Mouse (Mus musculus) layer of hippocampus, postnatal 10 days (tissue): ENCODE results near the gene Cdca5. TPM values are rescaled to one million over a fixed set of nuclear protein-coding genes. Genes with fewer than 3 reads are reported as not detected.
"Not testable (repeated sequence)": the region's sequence is repeated elsewhere in the genome, so short reads cannot be mapped to it uniquely, and the experiment has no call there.

Experiments used
- DNase-seq, 2 experiments: peaks; one replicate each; pipeline ENCODE4 v3.0.0; 2021; ENCODE audit warnings: low spot score in 2 of 2
- long read RNA-seq: library from polyadenylated mRNA; stranded (forward); transcript quantifications from one replicate; pipeline ENCODE4 v2.0.0, GENCODE M21; 2023
- total RNA-seq, 2 experiments: library from RNA; stranded (reverse); gene quantifications; 2 replicates each; pipeline ENCODE4 v1.2.3; 2021

Cdca5 gene
- 1 to 10 TPM; 1.1 to 1.3 TPM for total RNA-seq
- long read RNA-seq, partial matches to known transcripts: 0 of 3 reads
- long read RNA-seq, other reads (novel, unspliced or antisense): 1 of 3 reads

- peak; percentile 94 to 95 for DNase-seq
Measured at GRCm38 (mm10) chr19:6084478-6085248, at the start of gene Cdca5, which contains the start of gene Zfpl1. Gene Cdca5 (plus strand): TSS chr19:6084983. Gene Zfpl1 (minus strand): TSS chr19:6084956.

- DNase-seq: no peak
Measured at GRCm38 (mm10) chr19:6035966-6036585, 48.7 kb upstream of the Cdca5 start.

GRCm38 (mm10) chr19:6037695-6038094, 47.1 kb upstream of the Cdca5 start:
- no peak for DNase-seq

GRCm38 (mm10) chr19:6038326-6038725, 46.5 kb upstream of the Cdca5 start:
- DNase-seq: no peak

- no peak for DNase-seq
Measured at GRCm38 (mm10) chr19:6040002-6040401, 44.8 kb upstream of the Cdca5 start.

GRCm38 (mm10) chr19:6042293-6042692, 42.5 kb upstream of the Cdca5 start:
- no peak for DNase-seq

- not testable (repeated sequence) for DNase-seq
Measured at GRCm38 (mm10) chr19:6044102-6044501, 40.7 kb upstream of the Cdca5 start.

- no peak for DNase-seq
Measured at GRCm38 (mm10) chr19:6045366-6046293, 39.2 kb upstream of the Cdca5 start.

- peak; percentile 85 to 91 for DNase-seq
Measured at GRCm38 (mm10) chr19:6046294-6047153, 38.3 kb upstream of the Cdca5 start, which contains the start of gene Syvn1. Gene Syvn1 (plus strand): TSS chr19:6046576.

GRCm38 (mm10) chr19:6047154-6047898, 37.5 kb upstream of the Cdca5 start:
- no peak for DNase-seq

- no peak for DNase-seq
Measured at GRCm38 (mm10) chr19:6047899-6048166, 37.0 kb upstream of the Cdca5 start.

- no peak for DNase-seq
Measured at GRCm38 (mm10) chr19:6048681-6049410, 35.9 kb upstream of the Cdca5 start.

- no peak for DNase-seq
Measured at GRCm38 (mm10) chr19:6052516-6052915, 32.3 kb upstream of the Cdca5 start.

- DNase-seq: no peak
Measured at GRCm38 (mm10) chr19:6054296-6054695, 30.5 kb upstream of the Cdca5 start.

GRCm38 (mm10) chr19:6056696-6057095, 28.1 kb upstream of the Cdca5 start:
- DNase-seq: no peak

GRCm38 (mm10) chr19:6057313-6058096, 27.3 kb upstream of the Cdca5 start, which contains the start of the genes Mrpl49 and Fau:
Gene Mrpl49 (minus strand): TSS chr19:6057785.
Gene Fau (plus strand): TSS chr19:6057844.
- peak; percentile 97 to 99 for DNase-seq

- DNase-seq: no peak
Measured at GRCm38 (mm10) chr19:6058513-6058912, 26.3 kb upstream of the Cdca5 start.

GRCm38 (mm10) chr19:6058966-6059365, 25.8 kb upstream of the Cdca5 start:
- DNase-seq: no peak
